Mouse (Mus musculus) midbrain, embryonic 16.5 days (tissue): ENCODE measurements around the gene Esr2. TPM values are rescaled to one million over a fixed set of nuclear protein-coding genes. Genes with fewer than 3 reads are reported as not detected.
"Not testable (repeated sequence)": the region's sequence is repeated elsewhere in the genome, so short reads cannot be mapped to it uniquely, and the experiment has no call there.

Source experiments
- ATAC-seq: fragments of 200-750 bp; cut with Nextera tagmentation; 2 replicates; pipeline ENCODE4 v1.8.0; 2017; ENCODE audit warnings: moderate TSS enrichment
- H3K27ac ChIP-seq: fragments of 300-500 bp; sonication (generic); 2 replicates; pipeline ENCODE4 v1.5.1; 2014; ENCODE audit warnings: mild to moderate bottlenecking, low read length, mixed read lengths
- H3K27me3 ChIP-seq: fragments of 300-500 bp; sonication (generic); 2 replicates; pipeline ENCODE4 v1.6.1; 2014; ENCODE audit warnings: low read depth, low read length, mixed read lengths; ENCODE audit not compliant: control insufficient read depth, insufficient read depth
- H3K36me3 ChIP-seq: fragments of 300-500 bp; sonication (generic); 2 replicates; pipeline ENCODE4 v1.6.1; 2014; ENCODE audit warnings: mild to moderate bottlenecking, low read length, moderate library complexity, mixed read lengths; ENCODE audit not compliant: control insufficient read depth, insufficient read depth
- H3K4me1 ChIP-seq: fragments of 300-500 bp; sonication (generic); 2 replicates; pipeline ENCODE4 v1.6.1; 2014; ENCODE audit warnings: mild to moderate bottlenecking, low read length, mixed read lengths; ENCODE audit not compliant: control insufficient read depth, insufficient read depth
- H3K4me2 ChIP-seq: fragments of 300-500 bp; sonication (generic); 2 replicates; pipeline ENCODE4 v1.6.1; 2014; ENCODE audit warnings: mild to moderate bottlenecking, low read length, mixed read lengths
- H3K4me3 ChIP-seq: fragments of 300-500 bp; sonication (generic); 2 replicates; pipeline ENCODE4 v1.5.1; 2014; ENCODE audit warnings: low read depth, mild to moderate bottlenecking, low read length, moderate library complexity, mixed read lengths
- H3K9ac ChIP-seq: fragments of 300-500 bp; sonication (generic); 2 replicates; pipeline ENCODE4 v1.6.1; 2014; ENCODE audit warnings: low read depth, low read length, mixed read lengths
- H3K9me3 ChIP-seq: fragments of 300-500 bp; sonication (generic); replicated peaks from 2 replicates; pipeline ENCODE4 v1.6.1; 2014; ENCODE audit warnings: mild to moderate bottlenecking, low read length, mixed read lengths; ENCODE audit not compliant: control insufficient read depth, poor library complexity, severe bottlenecking
- WGBS: fragments of 180-500 bp; shearing (Covaris S2); extraction: QIAGEN DNeasy Blood & Tissue Kit; methylation state at CpG from one replicate; pipeline ENCODE4 v1.1.7; 2014; 5-methylcytosine and 5-hydroxymethylcytosine counted together
- polyA plus RNA-seq: library from polyadenylated mRNA; unstranded; fragments of >200 nt; fragmentation: Nextera tagmentation; extraction: Ambion mirVana; gene quantifications from 2 replicates; pipeline ENCODE4 v1.2.1, GENCODE M21; 2015

Esr2 gene
- polyA plus RNA-seq: 0.26 and 0.44 TPM in 2 replicates

GRCm38 (mm10) chr12:76177000-76177863, at the start of gene Esr2:
TSS of gene Esr2 (minus strand) at chr12:76177259.
- Histone ChIP-seq H3K4me2 (peak within 1 kb of the TSS; percentile 93), H3K27ac (no peak within 1 kb of the TSS), H3K36me3 (no peaks in the 10 kb centered on the region), H3K9ac (peak within 1 kb of the TSS; percentile 54), H3K9me3 (no peaks in the 10 kb centered on the region), H3K4me3 (peak within 1 kb of the TSS; percentile 45), H3K27me3 (no peaks in the 10 kb centered on the region), H3K4me1 (no peaks in the 10 kb centered on the region; the same call in 1 of the 2 replicates)
- peak; percentile 80 for ATAC-seq
- WGBS: under 1% methylated on average over 39 of the region's 39 CpGs

GRCm38 (mm10) chr12:76222104-76222503, 45.0 kb upstream of the Esr2 start:
- not testable (repeated sequence) for H3K4me2 ChIP-seq, H3K4me1 ChIP-seq, H3K27ac ChIP-seq, ATAC-seq, H3K36me3 ChIP-seq, H3K27me3 ChIP-seq, H3K9ac ChIP-seq, H3K4me3 ChIP-seq, H3K9me3 ChIP-seq
- WGBS: 48% methylated on average over 3 of the region's 8 CpGs

- ATAC-seq: no peak
Measured at GRCm38 (mm10) chr12:76216716-76217115, 39.7 kb upstream of the Esr2 start.

GRCm38 (mm10) chr12:76215121-76215520, 38.1 kb upstream of the Esr2 start:
- Histone ChIP-seq H3K4me2 (no peak overlapping the region), H3K27ac (no peak overlapping the region), H3K36me3 (no peaks in the 10 kb centered on the region), H3K9ac (no peak overlapping the region), H3K4me3 (no peak overlapping the region), H3K4me1 (no peaks in the 10 kb centered on the region), H3K9me3 (no peaks in the 10 kb centered on the region), H3K27me3 (no peaks in the 10 kb centered on the region)
- no peak for ATAC-seq
- 19% methylated on average over 5 of the region's 5 CpGs for WGBS

More at GRCm38 (mm10) chr12:76216716-76217115, 39.7 kb upstream of the Esr2 start:
- no peaks in the 10 kb centered on the region for H3K27me3 ChIP-seq
- H3K4me1 ChIP-seq: no peaks in the 10 kb centered on the region
- 72% methylated on average over 11 of the region's 11 CpGs for WGBS
- H3K27ac ChIP-seq: no peak overlapping the region
- no peaks in the 10 kb centered on the region for H3K36me3 ChIP-seq
- no peaks in the 10 kb centered on the region for H3K9me3 ChIP-seq
- H3K4me2 ChIP-seq: no peak overlapping the region
- no peak overlapping the region for H3K9ac ChIP-seq
- no peak overlapping the region for H3K4me3 ChIP-seq

GRCm38 (mm10) chr12:76209429-76209974, 32.4 kb upstream of the Esr2 start:
- ATAC-seq: no peak
- H3K9ac ChIP-seq: no peak overlapping the region
- H3K27ac ChIP-seq: no peak overlapping the region
- no peak overlapping the region for H3K4me3 ChIP-seq
- no peak overlapping the region for H3K4me2 ChIP-seq
- no peaks in the 10 kb centered on the region for H3K36me3 ChIP-seq
- H3K4me1 ChIP-seq: no peaks in the 10 kb centered on the region
- no peaks in the 10 kb centered on the region for H3K27me3 ChIP-seq
- 92% methylated on average over 5 of the region's 5 CpGs for WGBS
- H3K9me3 ChIP-seq: no peaks in the 10 kb centered on the region

GRCm38 (mm10) chr12:76200326-76200725, 23.3 kb upstream of the Esr2 start:
- Histone ChIP-seq H3K36me3 (no peaks in the 10 kb centered on the region), H3K9ac (no peak overlapping the region), H3K27ac (no peak overlapping the region), H3K4me2 (no peak overlapping the region), H3K4me3 (no peak overlapping the region), H3K27me3 (no peaks in the 10 kb centered on the region), H3K4me1 (peaks cover 7% of the 10 kb centered on the region), H3K9me3 (no peaks in the 10 kb centered on the region)
- 73% methylated on average over 4 of the region's 4 CpGs for WGBS
- no peak for ATAC-seq

- Histone ChIP-seq H3K9ac (peak overlapping the region; percentile 31; the same call in 1 of the 2 replicates), H3K27me3 (no peaks in the 10 kb centered on the region), H3K4me3 (peak overlapping the region; percentile 20; the same call in 1 of the 2 replicates), H3K9me3 (no peaks in the 10 kb centered on the region), H3K27ac (no peak overlapping the region), H3K4me2 (peak overlapping the region; percentile 86), H3K4me1 (peaks cover 7% of the 10 kb centered on the region), H3K36me3 (no peaks in the 10 kb centered on the region)
- 38% methylated on average over 8 of the region's 8 CpGs for WGBS
- peak; percentile 55; the same call in 1 of the 2 replicates for ATAC-seq
Measured at GRCm38 (mm10) chr12:76197071-76197470, 20.0 kb upstream of the Esr2 start.

GRCm38 (mm10) chr12:76196709-76197054, 19.6 kb upstream of the Esr2 start:
- peaks cover 7% of the 10 kb centered on the region for H3K4me1 ChIP-seq
- no peaks in the 10 kb centered on the region for H3K27me3 ChIP-seq
- WGBS: 11% methylated on average over 6 of the region's 6 CpGs
- peak overlapping the region; percentile 31; the same call in 1 of the 2 replicates for H3K9ac ChIP-seq
- H3K4me2 ChIP-seq: peak overlapping the region; percentile 86
- H3K27ac ChIP-seq: no peak overlapping the region
- H3K9me3 ChIP-seq: no peaks in the 10 kb centered on the region
- peak overlapping the region; percentile 36; the same call in 1 of the 2 replicates for H3K4me3 ChIP-seq
- no peaks in the 10 kb centered on the region for H3K36me3 ChIP-seq
- ATAC-seq: peak; percentile 89
